Mouse (Mus musculus) cerebellum, adult 2 months (tissue): Measurements from ENCODE around the gene Usp48. TPM values are rescaled to one million over a fixed set of nuclear protein-coding genes. Genes with fewer than 3 reads are reported as not detected.

ENCODE experiments used
- DNase-seq, 2 experiments: peaks; one replicate each; pipeline ENCODE4 v3.0.0; 2021
- H3K27ac ChIP-seq: fragments of 200-500 bp; 2 replicates; pipeline ENCODE4 v1.5.1; 2012; ENCODE audit warnings: low read length, control low read depth, inconsistent platforms; ENCODE audit not compliant: insufficient read depth
- H3K27me3 ChIP-seq: fragments of 200-500 bp; 2 replicates; pipeline ENCODE4 v1.6.1; 2012; ENCODE audit warnings: inconsistent platforms, mild to moderate bottlenecking, low read length, moderate library complexity; ENCODE audit not compliant: control insufficient read depth, insufficient read depth
- H3K4me1 ChIP-seq: fragments of 200-500 bp; 2 replicates; pipeline ENCODE4 v1.6.1; 2011; ENCODE audit warnings: low read length; ENCODE audit not compliant: control insufficient read depth, insufficient read depth
- H3K4me3 ChIP-seq: fragments of 200-500 bp; replicated peaks from 2 replicates; pipeline ENCODE3; 2011; ENCODE audit warnings: mild to moderate bottlenecking, low read depth, low read length, control low read depth; ENCODE audit not compliant: insufficient read depth
- CTCF ChIP-seq: fragments of 200-500 bp; IDR thresholded peaks from 2 replicates; pipeline ENCODE4 v1.5.1; 2011; ENCODE audit warnings: low read depth, mild to moderate bottlenecking, control low read depth, low read length, moderate library complexity, borderline replicate concordance; ENCODE audit not compliant: insufficient read depth
- POLR2A ChIP-seq: fragments of 200-500 bp; IDR thresholded peaks from 2 replicates; pipeline ENCODE4 v1.6.1; 2011; ENCODE audit warnings: low read length, control low read depth, borderline replicate concordance; ENCODE audit not compliant: insufficient read depth
- WGBS: fragments of 180-500 bp; shearing (Covaris S2); methylation state at CpG from one replicate; pipeline ENCODE4 v1.1.7; 2018; 5-methylcytosine and 5-hydroxymethylcytosine counted together
- polyA plus RNA-seq: library from polyadenylated mRNA; depleted of rRNA; stranded (reverse); fragments of >200 nt; gene quantifications from 2 replicates; pipeline ENCODE4 v1.2.3, GENCODE M21; 2012

Gene Usp48
- polyA plus RNA-seq, 1 experiment = 169 TPM

- H3K27ac ChIP-seq = peak overlapping the region; percentile 95
- DNase-seq = peak in 1 of 2 experiments; percentile 72
- no peaks in the 10 kb centered on the region for H3K27me3 ChIP-seq
- peak overlapping the region; percentile 85 for H3K4me3 ChIP-seq
- peaks cover 54% of the 10 kb centered on the region for H3K4me1 ChIP-seq
- TF ChIP-seq POLR2A (no peak), CTCF (no peak)
- WGBS = 1% methylated on average over 13 of the region's 15 CpGs
These were observed 71.6 kb downstream of the Usp48 start for GRCm38 (mm10) chr4:137664980-137665675.

GRCm38 (mm10) chr4:137665791-137666190 is 72.2 kb downstream of the Usp48 start:
- WGBS = 35% methylated on average over 5 of the region's 5 CpGs
- Histone ChIP-seq H3K27me3 (no peaks in the 10 kb centered on the region), H3K27ac (peak overlapping the region; percentile 95), H3K4me3 (peak overlapping the region; percentile 85), H3K4me1 (peaks cover 52% of the 10 kb centered on the region)
- no peak for TF ChIP-seq CTCF
- TF ChIP-seq POLR2A = no peak
- peak in 1 of 2 experiments; percentile 55 for DNase-seq

- 22% methylated on average over 5 of the region's 5 CpGs for whole genome bisulfite sequencing
- no peak for TF ChIP-seq CTCF
- no peak for TF ChIP-seq POLR2A
- Histone ChIP-seq H3K27me3 (no peaks in the 10 kb centered on the region), H3K27ac (peak overlapping the region; percentile 95; the same call in 1 of the 2 replicates), H3K4me3 (peak overlapping the region; percentile 85), H3K4me1 (peaks cover 48% of the 10 kb centered on the region)
- peak in 1 of 2 experiments; percentile 50 for DNase-seq
These were observed 72.9 kb downstream of the Usp48 start for GRCm38 (mm10) chr4:137666283-137666957.

GRCm38 (mm10) chr4:137666958-137667345 is 73.4 kb downstream of the Usp48 start:
- no peak for TF ChIP-seq CTCF
- TF ChIP-seq POLR2A = no peak
- Histone ChIP-seq H3K4me3 (peak overlapping the region; percentile 85), H3K27ac (peak overlapping the region; percentile 95; the same call in 1 of the 2 replicates), H3K27me3 (no peaks in the 10 kb centered on the region), H3K4me1 (peaks cover 49% of the 10 kb centered on the region)
- peak; percentile 48 to 55 for DNase-seq
- WGBS = 20% methylated on average over 8 of the region's 8 CpGs

GRCm38 (mm10) chr4:137667747-137668146 is 74.2 kb downstream of the Usp48 start:
- 5% methylated on average over 5 of the region's 5 CpGs for WGBS
- H3K27ac ChIP-seq = peak overlapping the region; percentile 95
- TF ChIP-seq POLR2A (no peak), CTCF (no peak)
- H3K27me3 ChIP-seq = no peaks in the 10 kb centered on the region
- peak; percentile 84 to 89 for DNase-seq
- peak overlapping the region; percentile 85 for H3K4me3 ChIP-seq
- peaks cover 52% of the 10 kb centered on the region for H3K4me1 ChIP-seq

- peaks cover 66% of the 10 kb centered on the region for H3K4me1 ChIP-seq
- H3K4me3 ChIP-seq = no peak overlapping the region
- no peak overlapping the region for H3K27ac ChIP-seq
- no peak for TF ChIP-seq CTCF
- no peak for TF ChIP-seq POLR2A
- WGBS = 24% methylated on average over 13 of the region's 13 CpGs
- H3K27me3 ChIP-seq = no peaks in the 10 kb centered on the region
- peak; percentile 50 to 61 for DNase-seq
These were observed 78.4 kb downstream of the Usp48 start for GRCm38 (mm10) chr4:137671711-137672500.

- Histone ChIP-seq H3K27me3 (no peaks in the 10 kb centered on the region), H3K27ac (peak overlapping the region; percentile 55), H3K4me1 (peaks cover 77% of the 10 kb centered on the region), H3K4me3 (peak overlapping the region; percentile 2)
- 1% methylated on average over 7 of the region's 7 CpGs for WGBS
- no peak for TF ChIP-seq POLR2A
- 0 out of 2 replicates have a peak, but pooled peaks have one; percentile 5 for TF ChIP-seq CTCF
- DNase-seq = peak; percentile 80 to 86
These were observed 82.0 kb downstream of the Usp48 start for GRCm38 (mm10) chr4:137675566-137675965.

- no peak for TF ChIP-seq POLR2A
- TF ChIP-seq CTCF = peak; percentile 88
- peak overlapping the region; percentile 2 for H3K4me3 ChIP-seq
- H3K4me1 ChIP-seq = peaks cover 81% of the 10 kb centered on the region
- peak overlapping the region; percentile 55 for H3K27ac ChIP-seq
- H3K27me3 ChIP-seq = no peaks in the 10 kb centered on the region
- peak; percentile 81 to 93 for DNase-seq
- WGBS = 5% methylated on average over 11 of the region's 11 CpGs
These were observed 82.5 kb downstream of the Usp48 start for GRCm38 (mm10) chr4:137676057-137676456.
